15 mouse cellular contexts compared by ENCODE assay signal in genomic region chr10:130096104-130096503, GRCm38 (mm10). TPM values are rescaled to one million over a fixed set of nuclear protein-coding genes. Genes with fewer than 3 reads are reported as not detected.
DNase-seq lines count a peak whose midpoint lies in the region; ATAC-seq and TF ChIP-seq lines count a peak whose summit lies in the region.
"Had no signal": no experiment of that assay in that cellular context is flagged by ENCODE, and none has a peak within 500 bp of the region (broad histone marks: within the 10 kb centered on the region; RNA-seq: fewer than 3 reads in every experiment).

No protein-coding gene starts in this region.

- H3K36me3 ChIP-seq in MEL (ENCODE audit: control insufficient read depth in 1 of 2, insufficient read depth in 2 of 2, low read length in 2 of 2) = no peaks in the 10 kb centered on the region
- no peaks in the 10 kb centered on the region for H3K36me3 ChIP-seq in embryonic facial prominence, embryonic 14.5 days (ENCODE audit: control insufficient read depth, insufficient read depth, low read length)
- H3K36me3 ChIP-seq: embryonic facial prominence, embryonic 12.5 days had no signal

- H3K9ac ChIP-seq in MEL (ENCODE audit: control insufficient read depth, low read depth, low read length, poor library complexity, severe bottlenecking) = no peak overlapping the region
- H3K9ac ChIP-seq in embryonic facial prominence, embryonic 14.5 days (ENCODE audit: low read depth, low read length) = no peak overlapping the region
- H3K9ac ChIP-seq: embryonic facial prominence, embryonic 12.5 days had no signal

- H3K4me1 ChIP-seq in MEL (ENCODE audit: control insufficient read depth in 1 of 2, insufficient read depth in 2 of 2, low read length in 2 of 2) = no peaks in the 10 kb centered on the region
- H3K4me1 ChIP-seq in embryonic facial prominence, embryonic 14.5 days (ENCODE audit: control insufficient read depth, insufficient read depth, low read length) = no peaks in the 10 kb centered on the region
- H3K4me1 ChIP-seq: embryonic facial prominence, embryonic 12.5 days had no signal

- H3K9me3 ChIP-seq in MEL (replicated peaks; ENCODE audit: insufficient read depth, low read length) = no peaks in the 10 kb centered on the region
- no peaks in the 10 kb centered on the region for H3K9me3 ChIP-seq in embryonic facial prominence, embryonic 14.5 days (ENCODE audit: control insufficient read depth, low read length)
- H3K9me3 ChIP-seq: embryonic facial prominence, embryonic 12.5 days had no signal

- no peaks in the 10 kb centered on the region for H3K79me2 ChIP-seq in MEL (ENCODE audit: control insufficient read depth, insufficient read depth, low read length, poor library complexity)

- intact Hi-C loops in left cerebral cortex, adult 2 months (cut with DNase I) = no loop called here
- intact Hi-C loops in left cerebral cortex, postnatal 4 days (cut with DNase I) = no loop called here

- H3K27ac ChIP-seq in left cerebral cortex, adult 2 months = no peak overlapping the region
- no peak overlapping the region for H3K27ac ChIP-seq in MEL (ENCODE audit: control insufficient read depth, low read depth, low read length)
- H3K27ac ChIP-seq in embryonic facial prominence, embryonic 14.5 days (replicated peaks; ENCODE audit: low read depth, low read length) = no peak overlapping the region
- H3K27ac ChIP-seq: embryonic facial prominence, embryonic 12.5 days had no signal

- H3K4me2 ChIP-seq in embryonic facial prominence, embryonic 14.5 days (ENCODE audit: low read depth, low read length) = no peak overlapping the region
- H3K4me2 ChIP-seq: embryonic facial prominence, embryonic 12.5 days; heart, embryonic 11.5 days had no signal

- no peak for TF ChIP-seq POLR2A in MEL (IDR thresholded peaks at IDR 0.05; ENCODE audit: control insufficient read depth in 1 of 2, insufficient read depth in 1 of 2, low read depth in 1 of 2, low read length in 2 of 2, poor library complexity in 1 of 2)

- H3K4me3 ChIP-seq in left cerebral cortex, adult 2 months = no peak overlapping the region
- H3K4me3 ChIP-seq in MEL (ENCODE audit: control insufficient read depth in 1 of 2, insufficient read depth in 1 of 2, low read depth in 2 of 2, low read length in 2 of 2) = no peak overlapping the region
- H3K4me3 ChIP-seq in embryonic facial prominence, embryonic 14.5 days (ENCODE audit: low read depth, low read length) = no peak overlapping the region
- H3K4me3 ChIP-seq: embryonic facial prominence, embryonic 12.5 days had no signal

- TF ChIP-seq EP300 in MEL (IDR thresholded peaks at IDR 0.05; ENCODE audit: low read depth in 1 of 2, low read length in 2 of 2) = no peak

- peak; percentile 2 to 7 for DNase-seq in cerebellum, postnatal 14 days
- DNase-seq in cerebellum, adult 11-12 months = no peak
- DNase-seq in left cerebral cortex, adult 2 months (ENCODE audit: extremely low spot score in 1 of 2, low spot score in 2 of 2) = no peak
- DNase-seq in left cerebral cortex, postnatal 4 days = no peak
- DNase-seq in MEL (ENCODE audit: low read depth, low spot score) = peak; percentile 44
- DNase-seq in embryonic facial prominence, embryonic 14.5 days (ENCODE audit: low spot score) = peak; percentile 7
- DNase-seq in right cerebral cortex, postnatal 4 days = no peak
- DNase-seq in neural tube, embryonic 10.5 days (ENCODE audit: extremely low spot score, low spot score) = no peak
- DNase-seq: lung, postnatal 10 days had no signal

- H3K27me3 ChIP-seq in MEL (ENCODE audit: control insufficient read depth in 1 of 2, insufficient read depth in 2 of 2, low read length in 2 of 2) = peaks cover 0 to 3% of the 10 kb centered on the region in 2 experiments; a peak in 2 of 4 replicates
- H3K27me3 ChIP-seq in embryonic facial prominence, embryonic 14.5 days (replicated peaks; ENCODE audit: control insufficient read depth, insufficient read depth, low read length) = no peaks in the 10 kb centered on the region
- H3K27me3 ChIP-seq: embryonic facial prominence, embryonic 12.5 days had no signal

- ATAC-seq in embryonic facial prominence, embryonic 14.5 days (ENCODE audit: low read depth) = no peak

- peak; percentile 41 for TF ChIP-seq CTCF in left cerebral cortex, adult 2 months (IDR thresholded peaks at IDR 0.05)
- peak in 2 of 3 experiments; percentile 6 to 71; a peak in 3 of 6 replicates for TF ChIP-seq CTCF in MEL (IDR thresholded peaks at IDR 0.05 in 2 of 3, conservative IDR thresholded peaks at IDR 0.05 in 1 of 3; ENCODE audit: control insufficient read depth in 1 of 3, insufficient read depth in 1 of 3, low read depth in 2 of 3, low read length in 3 of 3, poor library complexity in 1 of 3, severe bottlenecking in 1 of 3)

- TF ChIP-seq RAD21 in MEL (IDR thresholded peaks at IDR 0.05; ENCODE audit: low read depth, low read length) = peak; percentile 53

TF ChIP-seq in MEL, 35 proteins besides CTCF, POLR2A, EP300 and RAD21:
- TF ChIP-seq TBP (IDR thresholded peaks at IDR 0.05; ENCODE audit: low read depth, low read length) (no peak), SMC3 (IDR thresholded peaks at IDR 0.05; ENCODE audit: low read depth, low read length) (peak; percentile 66), ZC3H11A (IDR thresholded peaks at IDR 0.05; ENCODE audit: low read depth, low read length) (0 out of 2 replicates have a peak, but pooled peaks have one; percentile 19), BHLHE40 (IDR thresholded peaks at IDR 0.05; ENCODE audit: borderline replicate concordance, low read depth, low read length) (no peak), ETS1 (IDR thresholded peaks at IDR 0.05; ENCODE audit: low read depth, low read length) (no peak)

RNA-seq across cellular contexts. Expression of gene Olfr823, which starts 19.1 kb away (rescaled TPM):
- total RNA-seq in left cerebral cortex, adult 2 months (2021) = not detected
- total RNA-seq in left cerebral cortex, postnatal 4 days (2021) = not detected
- total RNA-seq in MEL (2012; rRNA removed) = not detected in 2 replicates
- polyA plus RNA-seq in MEL (2012; ENCODE audit: insufficient read depth in 1 of 2, insufficient read length in 2 of 2, low read depth in 1 of 2, low replicate concordance in 2 of 2, missing spikeins in 1 of 2) = not detected
- polyA plus RNA-seq in embryonic facial prominence, embryonic 14.5 days (2014; fragmentation: Nextera tagmentation; extraction: Ambion mirVana) = not detected in 2 replicates
- total RNA-seq: layer of hippocampus, adult 18-20 months; left cerebral cortex, postnatal 36 days had no signal
- polyA plus RNA-seq: embryonic facial prominence, embryonic 12.5 days; frontal cortex, adult 2 months; heart, embryonic 11.5 days; intestine, embryonic 14.5 days had no signal

RNA-seq across cellular contexts. Expression of gene Olfr822, which starts 25.1 kb away (rescaled TPM):
- total RNA-seq in left cerebral cortex, adult 2 months (2021) = not detected
- total RNA-seq in left cerebral cortex, postnatal 4 days (2021) = not detected
- not detected in 2 replicates for total RNA-seq in MEL (2012; rRNA removed)
- polyA plus RNA-seq in MEL (2012; ENCODE audit: insufficient read depth in 1 of 2, insufficient read length in 2 of 2, low read depth in 1 of 2, low replicate concordance in 2 of 2, missing spikeins in 1 of 2) = not detected
- polyA plus RNA-seq in embryonic facial prominence, embryonic 14.5 days (2014; fragmentation: Nextera tagmentation; extraction: Ambion mirVana) = 0.08 TPM in 1 of 2 replicates, not detected in the other
- total RNA-seq: layer of hippocampus, adult 18-20 months; left cerebral cortex, postnatal 36 days had no signal
- polyA plus RNA-seq: embryonic facial prominence, embryonic 12.5 days; frontal cortex, adult 2 months; heart, embryonic 11.5 days; intestine, embryonic 14.5 days had no signal

RNA-seq across cellular contexts. Expression of gene Olfr824, which starts 33.7 kb away (rescaled TPM):
- total RNA-seq in left cerebral cortex, adult 2 months (2021) = not detected
- total RNA-seq in left cerebral cortex, postnatal 4 days (2021) = not detected
- total RNA-seq in MEL (2012; rRNA removed) = not detected in 2 replicates
- polyA plus RNA-seq in MEL (2012; ENCODE audit: insufficient read depth in 1 of 2, insufficient read length in 2 of 2, low read depth in 1 of 2, low replicate concordance in 2 of 2, missing spikeins in 1 of 2) = not detected
- polyA plus RNA-seq in embryonic facial prominence, embryonic 14.5 days (2014; fragmentation: Nextera tagmentation; extraction: Ambion mirVana) = not detected in 2 replicates
- total RNA-seq: layer of hippocampus, adult 18-20 months; left cerebral cortex, postnatal 36 days had no signal
- polyA plus RNA-seq: embryonic facial prominence, embryonic 12.5 days; frontal cortex, adult 2 months; heart, embryonic 11.5 days; intestine, embryonic 14.5 days had no signal

Comparison
In these comparisons a context has a peak if more than half of its experiments do, and no peak if none do; other contexts are left out.
1. DNase-seq: peak in cerebellum, postnatal 14 days (2 of 2), MEL (single experiment) and embryonic facial prominence, embryonic 14.5 days (single experiment); none in cerebellum, adult 11-12 months (single experiment), left cerebral cortex, adult 2 months (0 of 2), left cerebral cortex, postnatal 4 days (single experiment), right cerebral cortex, postnatal 4 days (single experiment) and neural tube, embryonic 10.5 days (single experiment).